Mouse (Mus musculus): ENCODE measurements around the gene Cdkn2aip. TPM values are rescaled to one million over a fixed set of nuclear protein-coding genes. Genes with fewer than 3 reads are reported as not detected.

Gene Cdkn2aip
- polyA plus RNA-seq, 1 experiment, result 18.5 TPM

- H3K36me3 ChIP-seq (ENCODE audit: control insufficient read depth, insufficient read depth, low read length), result no peaks in the 10 kb centered on the region; the same call in 1 of the 2 replicates
- WGBS, result under 1% methylated on average over 105 of the region's 106 CpGs
- no peaks in the 10 kb centered on the region for H3K27me3 ChIP-seq (ENCODE audit: control insufficient read depth, insufficient read depth, low read length)
- H3K4me3 ChIP-seq (ENCODE audit: low read depth, low read length), result peak within 1 kb of the TSS; percentile 94
- TF ChIP-seq POLR2A (IDR thresholded peaks at IDR 0.05; ENCODE audit: low read depth, low read length), result peak; percentile 59
- no peak for TF ChIP-seq CTCF (IDR thresholded peaks at IDR 0.05; ENCODE audit: extremely low read depth, insufficient read length, insufficient replicate concordance, low read depth, low read length)
- no peaks in the 10 kb centered on the region for H3K4me1 ChIP-seq (ENCODE audit: control insufficient read depth, insufficient read depth, insufficient read length, low read length)
- H3K27ac ChIP-seq (ENCODE audit: insufficient read depth, low read depth, low read length), result peak within 1 kb of the TSS; percentile 95
Measured at GRCm38 (mm10) chr8:47674777-47675710, 38.7 kb downstream of the Cdkn2aip start, which contains the start of gene Ing2. Ing2 (minus strand) TSS chr8:47675556.

GRCm38 (mm10) chr8:47674140-47674776, 39.5 kb downstream of the Cdkn2aip start:
- Histone ChIP-seq H3K36me3 (ENCODE audit: control insufficient read depth, insufficient read depth, low read length) (no peaks in the 10 kb centered on the region; the same call in 1 of the 2 replicates), H3K27ac (ENCODE audit: insufficient read depth, low read depth, low read length) (peak overlapping the region; percentile 74), H3K27me3 (ENCODE audit: control insufficient read depth, insufficient read depth, low read length) (no peaks in the 10 kb centered on the region), H3K4me1 (ENCODE audit: control insufficient read depth, insufficient read depth, insufficient read length, low read length) (no peaks in the 10 kb centered on the region), H3K4me3 (ENCODE audit: low read depth, low read length) (peak overlapping the region; percentile 81)
- TF ChIP-seq CTCF (IDR thresholded peaks at IDR 0.05; ENCODE audit: extremely low read depth, insufficient read length, insufficient replicate concordance, low read depth, low read length) (no peak), POLR2A (IDR thresholded peaks at IDR 0.05; ENCODE audit: low read depth, low read length) (0 out of 2 replicates have a peak, but pooled peaks have one; percentile 6)
- under 1% methylated on average over 59 of the region's 59 CpGs for WGBS

- H3K4me3 ChIP-seq (ENCODE audit: low read depth, low read length), result peak overlapping the region; percentile 81
- under 1% methylated on average over 53 of the region's 53 CpGs for WGBS
- H3K27ac ChIP-seq (ENCODE audit: insufficient read depth, low read depth, low read length), result peak overlapping the region; percentile 62
- TF ChIP-seq POLR2A (IDR thresholded peaks at IDR 0.05; ENCODE audit: low read depth, low read length) (peak; percentile 6; the same call in 1 of the 2 replicates), CTCF (IDR thresholded peaks at IDR 0.05; ENCODE audit: extremely low read depth, insufficient read length, insufficient replicate concordance, low read depth, low read length) (no peak)
- H3K27me3 ChIP-seq (ENCODE audit: control insufficient read depth, insufficient read depth, low read length), result no peaks in the 10 kb centered on the region
- H3K4me1 ChIP-seq (ENCODE audit: control insufficient read depth, insufficient read depth, insufficient read length, low read length), result no peaks in the 10 kb centered on the region
- H3K36me3 ChIP-seq (ENCODE audit: control insufficient read depth, insufficient read depth, low read length), result peaks cover 6% of the 10 kb centered on the region
Measured at GRCm38 (mm10) chr8:47673317-47674139, 40.2 kb downstream of the Cdkn2aip start.

GRCm38 (mm10) chr8:47664231-47664785, 49.4 kb downstream of the Cdkn2aip start:
- peaks cover 10% of the 10 kb centered on the region for H3K36me3 ChIP-seq (ENCODE audit: control insufficient read depth, insufficient read depth, low read length)
- WGBS, result 88% methylated on average over 8 of the region's 8 CpGs
- H3K27ac ChIP-seq (ENCODE audit: insufficient read depth, low read depth, low read length), result no peak overlapping the region
- H3K27me3 ChIP-seq (ENCODE audit: control insufficient read depth, insufficient read depth, low read length), result no peaks in the 10 kb centered on the region; the same call in 1 of the 2 replicates
- H3K4me1 ChIP-seq (ENCODE audit: control insufficient read depth, insufficient read depth, insufficient read length, low read length), result no peaks in the 10 kb centered on the region
- H3K4me3 ChIP-seq (ENCODE audit: low read depth, low read length), result no peak overlapping the region
- TF ChIP-seq CTCF (IDR thresholded peaks at IDR 0.05; ENCODE audit: extremely low read depth, insufficient read length, insufficient replicate concordance, low read depth, low read length) (no peak), POLR2A (IDR thresholded peaks at IDR 0.05; ENCODE audit: low read depth, low read length) (no peak)

GRCm38 (mm10) chr8:47663201-47663600, 50.5 kb downstream of the Cdkn2aip start:
- WGBS, result 73% methylated on average over 5 of the region's 5 CpGs
- Histone ChIP-seq H3K4me1 (ENCODE audit: control insufficient read depth, insufficient read depth, insufficient read length, low read length) (no peaks in the 10 kb centered on the region), H3K27ac (ENCODE audit: insufficient read depth, low read depth, low read length) (no peak overlapping the region), H3K36me3 (ENCODE audit: control insufficient read depth, insufficient read depth, low read length) (0 out of 2 replicates have a peak, but pooled peaks cover 4% of the 10 kb centered on the region), H3K4me3 (ENCODE audit: low read depth, low read length) (no peak overlapping the region), H3K27me3 (ENCODE audit: control insufficient read depth, insufficient read depth, low read length) (no peaks in the 10 kb centered on the region; the same call in 1 of the 2 replicates)
- TF ChIP-seq POLR2A (IDR thresholded peaks at IDR 0.05; ENCODE audit: low read depth, low read length) (no peak), CTCF (IDR thresholded peaks at IDR 0.05; ENCODE audit: extremely low read depth, insufficient read length, insufficient replicate concordance, low read depth, low read length) (no peak)

GRCm38 (mm10) chr8:47662716-47663115, 51.0 kb downstream of the Cdkn2aip start:
- H3K27me3 ChIP-seq (ENCODE audit: control insufficient read depth, insufficient read depth, low read length), result no peaks in the 10 kb centered on the region; the same call in 1 of the 2 replicates
- no peak overlapping the region for H3K27ac ChIP-seq (ENCODE audit: insufficient read depth, low read depth, low read length)
- H3K4me1 ChIP-seq (ENCODE audit: control insufficient read depth, insufficient read depth, insufficient read length, low read length), result no peaks in the 10 kb centered on the region
- no peak overlapping the region for H3K4me3 ChIP-seq (ENCODE audit: low read depth, low read length)
- H3K36me3 ChIP-seq (ENCODE audit: control insufficient read depth, insufficient read depth, low read length), result 0 out of 2 replicates have a peak, but pooled peaks cover 3% of the 10 kb centered on the region
- TF ChIP-seq CTCF (IDR thresholded peaks at IDR 0.05; ENCODE audit: extremely low read depth, insufficient read length, insufficient replicate concordance, low read depth, low read length) (no peak), POLR2A (IDR thresholded peaks at IDR 0.05; ENCODE audit: low read depth, low read length) (no peak)
- 83% methylated on average over 5 of the region's 5 CpGs for WGBS

Measured in small intestine, adult 2 months (tissue).